Mouse (Mus musculus): ENCODE data around the gene Cacna1b.

Gene Cacna1b

GRCm38 (mm10) chr2:24718906-24719305 lies 44.0 kb downstream of the Cacna1b start:
- DNase-seq, result no peak

GRCm38 (mm10) chr2:24717963-24718362 lies 45.0 kb downstream of the Cacna1b start:
- DNase-seq, result no peak

- peak; percentile 58 for DNase-seq
Observed at GRCm38 (mm10) chr2:24717461-24717860, 45.5 kb downstream of the Cacna1b start.

- DNase-seq, result no peak
Observed at GRCm38 (mm10) chr2:24705929-24706328, 57.0 kb downstream of the Cacna1b start.

GRCm38 (mm10) chr2:24702208-24702957 lies 60.6 kb downstream of the Cacna1b start:
- DNase-seq, result peak; percentile 0

GRCm38 (mm10) chr2:24697281-24697980 lies 65.5 kb downstream of the Cacna1b start:
- DNase-seq, result no peak

GRCm38 (mm10) chr2:24692371-24692770 lies 70.6 kb downstream of the Cacna1b start:
- no peak for DNase-seq

- no peak for DNase-seq
Observed at GRCm38 (mm10) chr2:24690356-24690755, 72.6 kb downstream of the Cacna1b start.

GRCm38 (mm10) chr2:24685347-24685746 lies 77.6 kb downstream of the Cacna1b start:
- no peak for DNase-seq

- DNase-seq, result no peak
Observed at GRCm38 (mm10) chr2:24684796-24685195, 78.2 kb downstream of the Cacna1b start.

- DNase-seq, result no peak
Observed at GRCm38 (mm10) chr2:24683266-24683665, 79.7 kb downstream of the Cacna1b start.

GRCm38 (mm10) chr2:24680731-24681130 lies 82.2 kb downstream of the Cacna1b start:
- peak; percentile 71 for DNase-seq

GRCm38 (mm10) chr2:24680176-24680575 lies 82.8 kb downstream of the Cacna1b start:
- DNase-seq, result no peak

GRCm38 (mm10) chr2:24679012-24679651 lies 83.8 kb downstream of the Cacna1b start:
- DNase-seq, result peak; percentile 33

GRCm38 (mm10) chr2:24678538-24678937 lies 84.4 kb downstream of the Cacna1b start:
- DNase-seq, result no peak

- no peak for DNase-seq
Observed at GRCm38 (mm10) chr2:24678110-24678509, 84.8 kb downstream of the Cacna1b start.

GRCm38 (mm10) chr2:24677629-24678028 lies 85.3 kb downstream of the Cacna1b start:
- no peak for DNase-seq

GRCm38 (mm10) chr2:24674432-24675006 lies 88.4 kb downstream of the Cacna1b start:
- no peak for DNase-seq

- DNase-seq, result no peak
Observed at GRCm38 (mm10) chr2:24668598-24668997, 94.4 kb downstream of the Cacna1b start.

- no peak for DNase-seq
Observed at GRCm38 (mm10) chr2:24664678-24665257, 98.2 kb downstream of the Cacna1b start.

GRCm38 (mm10) chr2:24659150-24659775 lies 103.7 kb downstream of the Cacna1b start:
- no peak for DNase-seq

- DNase-seq, result no peak
Observed at GRCm38 (mm10) chr2:24648503-24648902, 114.4 kb downstream of the Cacna1b start.
